Mouse (Mus musculus): ENCODE results near the gene Nphp3. TPM values are rescaled to one million over a fixed set of nuclear protein-coding genes. Genes with fewer than 3 reads are reported as not detected.

Gene Nphp3
- polyA plus RNA-seq, 1 experiment from 2014 or later = 2.7 TPM

GRCm38 (mm10) chr9:104051028-104051427 lies 48.7 kb downstream of the Nphp3 start:
- no peaks in the 10 kb centered on the region for H3K4me1 ChIP-seq (ENCODE audit: insufficient read depth, low read depth, low read length)
- 91% methylated on average over 6 of the region's 6 CpGs for WGBS
- ATAC-seq (no peak), DNase-seq (ENCODE audit: low spot score) (no peak)
- no peak overlapping the region for H3K27ac ChIP-seq (ENCODE audit: low read length)
- H3K9me3 ChIP-seq (ENCODE audit: low read length) = no peaks in the 10 kb centered on the region
- TF ChIP-seq CTCF (IDR thresholded peaks at IDR 0.05) = no peak
- TF ChIP-seq EP300 (IDR thresholded peaks at IDR 0.05) = no peak
- H3K4me3 ChIP-seq (ENCODE audit: low read depth, low read length) = no peak overlapping the region
- peaks cover 67% of the 10 kb centered on the region for H3K36me3 ChIP-seq (ENCODE audit: insufficient read depth, low read length)
- H3K4me2 ChIP-seq (replicated peaks; ENCODE audit: low read depth, low read length) = no peak overlapping the region
- no peaks in the 10 kb centered on the region for H3K27me3 ChIP-seq (replicated peaks; ENCODE audit: insufficient read depth, low read length)
- no peak overlapping the region for H3K9ac ChIP-seq (replicated peaks; ENCODE audit: low read depth)

DNA sequence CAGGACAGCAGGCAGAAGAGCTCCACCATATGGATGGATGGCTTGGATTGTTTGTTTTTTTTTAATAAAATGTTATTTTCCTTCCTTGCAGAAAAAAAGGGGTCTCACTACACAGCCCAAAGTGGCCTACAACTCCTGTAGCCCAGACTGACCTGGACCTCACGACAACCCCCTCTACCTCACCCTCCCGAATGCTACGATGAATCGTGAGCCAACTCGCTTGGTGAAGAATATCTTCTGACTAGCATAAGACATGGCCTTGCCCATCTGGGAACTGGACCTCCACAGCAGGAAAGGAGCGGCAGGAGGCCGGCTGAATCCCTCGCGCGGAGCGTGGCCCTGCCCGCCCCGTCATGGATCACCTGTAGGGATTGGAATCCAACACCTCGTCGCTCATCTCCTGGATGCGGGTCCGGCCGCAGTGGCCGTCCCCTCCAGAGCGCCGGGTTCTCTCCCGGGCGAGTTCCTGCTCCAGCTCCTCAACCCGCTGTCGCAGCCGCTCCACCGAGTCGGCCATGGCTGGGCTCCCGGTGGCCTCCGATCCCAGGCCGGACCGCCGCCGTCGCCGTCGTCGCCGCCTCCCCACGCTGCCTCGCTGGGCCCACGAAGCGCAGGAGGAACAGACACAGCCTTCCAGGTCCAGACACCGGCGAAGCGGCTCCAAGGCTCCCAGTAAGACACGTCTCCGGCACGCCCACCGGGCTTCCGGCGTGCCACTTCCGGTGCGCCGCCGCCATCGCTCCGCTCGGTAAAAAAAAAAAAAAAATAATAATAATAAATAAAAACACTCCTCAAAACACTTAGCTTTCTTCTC lies 60.3 kb downstream of the Nphp3 start, which contains the start of gene Uba5:
Gene Uba5, minus strand, starts transcription at position 705 of the 814 bp plus-strand sequence.
- Histone ChIP-seq H3K4me3 (ENCODE audit: low read depth, low read length) (peak within 1 kb of the TSS; percentile 84), H3K9ac (replicated peaks; ENCODE audit: low read depth) (peak within 1 kb of the TSS; percentile 81), H3K27ac (ENCODE audit: low read length) (peak within 1 kb of the TSS; percentile 74), H3K27me3 (replicated peaks; ENCODE audit: insufficient read depth, low read length) (no peaks in the 10 kb centered on the region), H3K4me2 (replicated peaks; ENCODE audit: low read depth, low read length) (peak within 1 kb of the TSS; percentile 94), H3K9me3 (ENCODE audit: low read length) (no peaks in the 10 kb centered on the region), H3K36me3 (ENCODE audit: insufficient read depth, low read length) (peaks cover 4% of the 10 kb centered on the region; the same call in 1 of the 2 replicates), H3K4me1 (ENCODE audit: insufficient read depth, low read depth, low read length) (peaks cover 3% of the 10 kb centered on the region; the same call in 1 of the 2 replicates)
- TF ChIP-seq CTCF (IDR thresholded peaks at IDR 0.05) (no peak), EP300 (IDR thresholded peaks at IDR 0.05) (no peak)
- under 1% methylated on average over 50 of the region's 59 CpGs for WGBS
- DNase-seq (ENCODE audit: low spot score) (peak; percentile 84), ATAC-seq (peak; percentile 74)

DNA sequence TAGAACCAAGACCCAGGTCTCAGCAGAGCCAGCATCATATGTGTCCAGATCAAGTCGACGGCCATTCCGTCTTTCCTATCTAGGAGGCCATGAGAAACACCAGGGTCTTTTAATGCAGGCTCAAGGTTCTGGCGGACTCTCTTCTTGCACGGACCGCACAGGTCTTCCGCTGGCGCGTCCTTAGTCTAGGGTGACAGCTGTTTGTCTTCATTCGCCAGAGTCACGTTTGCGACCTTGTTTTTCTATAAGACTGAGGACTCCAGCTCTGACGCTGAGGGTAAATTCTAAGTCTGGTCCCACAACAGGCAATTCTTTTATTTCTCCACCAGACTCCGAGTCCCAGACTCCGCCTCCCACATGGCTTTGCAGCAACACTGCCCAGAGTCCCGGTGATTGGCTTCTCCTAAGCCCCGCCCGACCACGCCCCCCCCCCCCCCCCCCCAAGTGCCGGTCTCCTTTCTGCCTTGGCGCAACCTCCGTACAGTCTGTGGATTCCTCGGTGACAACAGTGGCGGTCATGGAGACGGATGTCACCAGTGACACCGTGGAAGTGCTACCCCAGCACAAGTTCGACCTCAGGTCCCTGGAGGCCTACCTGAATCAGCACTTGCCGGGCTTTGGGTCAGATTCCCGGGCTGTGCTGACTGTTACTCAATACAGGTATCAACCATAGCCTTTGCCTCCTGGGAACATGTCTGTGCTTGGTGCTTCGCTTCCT lies 61.1 kb downstream of the Nphp3 start, which contains the start of gene Acad11:
Gene Acad11, plus strand, starts transcription at position 134 of the 718 bp plus-strand sequence.
- 1% methylated on average over 29 of the region's 30 CpGs for WGBS
- peak within 1 kb of the TSS; percentile 74 for H3K27ac ChIP-seq (ENCODE audit: low read length)
- peak within 1 kb of the TSS; percentile 81 for H3K9ac ChIP-seq (replicated peaks; ENCODE audit: low read depth)
- peaks cover 3% of the 10 kb centered on the region; the same call in 1 of the 2 replicates for H3K4me1 ChIP-seq (ENCODE audit: insufficient read depth, low read depth, low read length)
- no peaks in the 10 kb centered on the region for H3K27me3 ChIP-seq (replicated peaks; ENCODE audit: insufficient read depth, low read length)
- no peaks in the 10 kb centered on the region for H3K9me3 ChIP-seq (ENCODE audit: low read length)
- H3K4me3 ChIP-seq (ENCODE audit: low read depth, low read length) = peak within 1 kb of the TSS; percentile 84
- peak within 1 kb of the TSS; percentile 94 for H3K4me2 ChIP-seq (replicated peaks; ENCODE audit: low read depth, low read length)
- H3K36me3 ChIP-seq (ENCODE audit: insufficient read depth, low read length) = peaks cover 4% of the 10 kb centered on the region; the same call in 1 of the 2 replicates
- TF ChIP-seq CTCF (IDR thresholded peaks at IDR 0.05) (no peak), EP300 (IDR thresholded peaks at IDR 0.05) (no peak)
- ATAC-seq (peak; percentile 96), DNase-seq (ENCODE audit: low spot score) (peak; percentile 94)

- no peak overlapping the region for H3K4me2 ChIP-seq (replicated peaks; ENCODE audit: low read depth, low read length)
- no peak overlapping the region for H3K27ac ChIP-seq (ENCODE audit: low read length)
- H3K36me3 ChIP-seq (ENCODE audit: insufficient read depth, low read length) = peaks cover 4% of the 10 kb centered on the region; the same call in 1 of the 2 replicates
- no peak overlapping the region for H3K4me3 ChIP-seq (ENCODE audit: low read depth, low read length)
- TF ChIP-seq EP300 (IDR thresholded peaks at IDR 0.05) = no peak
- no peak for TF ChIP-seq CTCF (IDR thresholded peaks at IDR 0.05)
- H3K27me3 ChIP-seq (replicated peaks; ENCODE audit: insufficient read depth, low read length) = no peaks in the 10 kb centered on the region
- ATAC-seq (no peak), DNase-seq (ENCODE audit: low spot score) (no peak)
- H3K9ac ChIP-seq (replicated peaks; ENCODE audit: low read depth) = no peak overlapping the region
- no peaks in the 10 kb centered on the region for H3K9me3 ChIP-seq (ENCODE audit: low read length)
- WGBS = 26% methylated on average over 1 of the region's 1 CpGs
- peaks cover 3% of the 10 kb centered on the region; the same call in 1 of the 2 replicates for H3K4me1 ChIP-seq (ENCODE audit: insufficient read depth, low read depth, low read length)
These were observed 62.2 kb downstream of the Nphp3 start for GRCm38 (mm10) chr9:104064571-104064970.

GRCm38 (mm10) chr9:104070241-104070640 lies 67.9 kb downstream of the Nphp3 start:
- Histone ChIP-seq H3K9ac (replicated peaks; ENCODE audit: low read depth) (no peak overlapping the region), H3K27me3 (replicated peaks; ENCODE audit: insufficient read depth, low read length) (no peaks in the 10 kb centered on the region), H3K4me2 (replicated peaks; ENCODE audit: low read depth, low read length) (no peak overlapping the region), H3K36me3 (ENCODE audit: insufficient read depth, low read length) (no peaks in the 10 kb centered on the region), H3K9me3 (ENCODE audit: low read length) (no peaks in the 10 kb centered on the region), H3K4me1 (ENCODE audit: insufficient read depth, low read depth, low read length) (no peaks in the 10 kb centered on the region), H3K4me3 (ENCODE audit: low read depth, low read length) (no peak overlapping the region), H3K27ac (ENCODE audit: low read length) (no peak overlapping the region)
- no peak for ATAC-seq
- DNase-seq (ENCODE audit: low spot score) = no peak
- TF ChIP-seq EP300 (IDR thresholded peaks at IDR 0.05) (no peak), CTCF (IDR thresholded peaks at IDR 0.05) (no peak)
- WGBS = 68% methylated on average over 4 of the region's 4 CpGs
